Mouse (Mus musculus): ENCODE measurements around the gene Aen. TPM values are rescaled to one million over a fixed set of nuclear protein-coding genes. Genes with fewer than 3 reads are reported as not detected.

The Aen gene
- polyA plus RNA-seq (2014; fragmentation: Nextera tagmentation; extraction: Ambion mirVana) = 42.2 and 48.9 TPM in 2 replicates

DNA sequence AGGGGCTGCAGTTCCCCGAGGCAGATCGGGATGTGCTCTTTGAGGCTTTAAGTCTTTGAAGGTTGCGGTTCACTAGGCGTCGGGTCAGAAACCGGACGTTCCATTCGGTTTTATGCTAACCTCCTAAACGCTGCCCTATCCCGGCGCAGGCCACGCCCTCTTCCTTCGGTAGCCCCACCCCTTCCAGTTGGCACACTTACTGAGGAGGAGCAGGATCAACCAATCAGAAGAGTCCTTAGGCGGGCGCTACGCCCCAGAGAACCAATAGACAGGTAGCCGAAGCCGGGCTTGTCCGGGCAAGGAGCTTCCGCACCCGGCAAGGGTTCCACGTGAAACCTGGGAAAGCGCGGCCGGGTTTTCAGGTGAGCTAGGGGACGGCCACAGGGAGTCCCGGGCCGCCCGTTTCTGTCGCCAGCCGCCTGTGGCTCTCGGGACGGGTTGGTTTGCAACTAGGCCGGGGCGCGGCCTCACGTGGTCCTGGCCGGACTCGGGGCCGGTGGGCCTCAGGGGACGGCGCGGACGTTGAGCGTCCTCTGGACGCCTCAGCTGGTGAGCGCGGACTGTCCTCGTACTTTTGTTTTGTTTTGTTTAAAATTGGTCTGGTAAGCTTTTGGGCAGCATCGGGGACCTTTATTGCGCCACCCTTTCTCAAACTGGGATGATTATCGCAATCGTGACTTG lies at the start of gene Aen:
TSS of gene Aen (plus strand) at position 202 of the 681 bp plus-strand sequence.
- Histone ChIP-seq H3K4me2 (peak within 1 kb of the TSS; percentile 96), H3K27me3 (ENCODE audit: control insufficient read depth, insufficient read depth, low read length) (no peaks in the 10 kb centered on the region), H3K9me3 (ENCODE audit: control insufficient read depth, low read length) (no peaks in the 10 kb centered on the region), H3K4me3 (ENCODE audit: low read depth, low read length) (peak within 1 kb of the TSS; percentile 73), H3K36me3 (ENCODE audit: control insufficient read depth, insufficient read depth, low read length) (no peaks in the 10 kb centered on the region), H3K4me1 (ENCODE audit: control insufficient read depth, insufficient read depth, low read length) (peaks cover 12% of the 10 kb centered on the region), H3K9ac (ENCODE audit: low read length) (peak within 1 kb of the TSS; percentile 75), H3K27ac (ENCODE audit: low read depth, low read length) (no peak within 1 kb of the TSS)
- peak; percentile 99 for DNase-seq (ENCODE audit: low spot score, missing footprints)
- 1% methylated on average over 53 of the region's 53 CpGs for WGBS
- ATAC-seq (ENCODE audit: low FRiP score) = peak; percentile 98

DNA sequence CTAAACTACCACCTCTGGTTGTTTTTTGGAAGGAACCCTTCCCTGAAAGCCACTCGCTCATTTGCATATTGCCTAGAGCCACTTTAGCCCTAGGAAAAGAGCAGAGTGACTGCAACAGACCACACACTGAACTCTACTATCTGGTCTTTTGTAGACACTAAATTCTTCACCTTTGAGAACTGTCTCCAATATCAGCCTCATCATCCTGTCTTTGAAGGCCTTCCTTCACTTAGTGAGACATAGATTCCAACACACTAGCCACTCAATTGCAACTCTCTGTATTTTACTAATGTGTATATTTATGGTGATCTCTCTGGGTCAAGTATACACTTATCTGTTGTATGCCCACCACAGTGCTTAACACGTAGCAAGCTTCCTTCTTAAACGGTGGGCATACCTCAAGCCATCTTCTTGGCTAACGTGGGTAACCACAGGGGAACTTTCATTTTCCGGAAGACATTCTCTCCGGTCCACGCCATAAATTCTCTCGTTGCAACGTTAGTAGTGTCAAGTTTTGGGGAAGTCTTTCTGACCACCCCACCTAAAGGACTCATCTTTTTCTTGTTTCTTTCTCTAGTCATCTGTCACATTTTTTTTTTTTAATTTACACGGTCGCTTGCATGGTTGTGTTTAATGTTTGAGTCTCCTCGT lies 49.5 kb upstream of the Aen start:
- Histone ChIP-seq H3K4me2 (peak overlapping the region; percentile 69), H3K27ac (ENCODE audit: low read depth, low read length) (peak overlapping the region; percentile 54; the same call in 1 of the 2 replicates), H3K9me3 (ENCODE audit: control insufficient read depth, low read length) (no peaks in the 10 kb centered on the region), H3K4me1 (ENCODE audit: control insufficient read depth, insufficient read depth, low read length) (peaks cover 8% of the 10 kb centered on the region; the same call in 1 of the 2 replicates), H3K4me3 (ENCODE audit: low read depth, low read length) (peak overlapping the region; percentile 89), H3K9ac (ENCODE audit: low read length) (peak overlapping the region; percentile 94), H3K27me3 (ENCODE audit: control insufficient read depth, insufficient read depth, low read length) (no peaks in the 10 kb centered on the region), H3K36me3 (ENCODE audit: control insufficient read depth, insufficient read depth, low read length) (peaks cover 14% of the 10 kb centered on the region)
- 41% methylated on average over 12 of the region's 12 CpGs for WGBS
- DNase-seq (ENCODE audit: low spot score, missing footprints) (no peak), ATAC-seq (ENCODE audit: low FRiP score) (no peak)

DNA sequence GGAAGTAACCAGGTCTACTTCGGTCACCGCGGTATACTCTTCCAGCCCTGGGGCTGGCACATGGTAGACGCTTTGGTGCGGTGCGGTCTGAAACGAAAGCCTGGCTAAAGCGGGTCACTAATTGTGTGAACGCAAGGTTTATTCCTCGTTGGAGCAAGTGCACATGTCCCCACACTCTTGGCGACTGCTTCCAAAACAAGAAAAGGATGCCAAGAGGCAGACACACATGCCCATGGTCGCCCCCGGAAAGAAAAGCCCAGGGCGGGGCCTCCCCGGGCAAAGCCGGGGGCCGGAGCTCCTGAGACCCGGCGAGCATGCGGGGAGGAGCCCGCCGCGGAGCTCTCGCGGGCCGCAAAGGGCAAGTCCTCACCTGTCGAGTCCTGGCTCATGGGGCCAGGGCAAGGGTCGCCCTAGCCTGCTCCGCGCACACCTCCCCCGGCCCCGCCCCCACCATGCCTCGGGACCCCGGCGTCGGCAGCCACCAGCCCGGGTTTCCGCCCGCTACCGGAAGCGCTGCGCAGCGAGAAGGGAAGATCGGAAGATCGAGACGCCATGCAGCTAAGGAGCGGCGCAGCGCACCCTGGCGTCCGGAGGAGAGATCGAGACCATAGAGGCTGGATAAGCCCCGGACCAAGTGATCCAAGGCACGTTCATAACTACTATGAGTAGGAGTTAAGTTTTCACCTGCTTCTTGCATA lies 48.8 kb upstream of the Aen start, which contains the start of gene Det1:
TSS of gene Det1 (minus strand) at position 527 of the 698 bp plus-strand sequence.
- Histone ChIP-seq H3K4me1 (ENCODE audit: control insufficient read depth, insufficient read depth, low read length) (peaks cover 8% of the 10 kb centered on the region; the same call in 1 of the 2 replicates), H3K4me2 (peak within 1 kb of the TSS; percentile 69), H3K4me3 (ENCODE audit: low read depth, low read length) (peak within 1 kb of the TSS; percentile 89), H3K9me3 (ENCODE audit: control insufficient read depth, low read length) (no peaks in the 10 kb centered on the region), H3K9ac (ENCODE audit: low read length) (peak within 1 kb of the TSS; percentile 94), H3K27ac (ENCODE audit: low read depth, low read length) (peak within 1 kb of the TSS; percentile 54), H3K36me3 (ENCODE audit: control insufficient read depth, insufficient read depth, low read length) (peaks cover 14% of the 10 kb centered on the region), H3K27me3 (ENCODE audit: control insufficient read depth, insufficient read depth, low read length) (no peaks in the 10 kb centered on the region)
- ATAC-seq (ENCODE audit: low FRiP score) = peak; percentile 95
- WGBS = under 1% methylated on average over 54 of the region's 54 CpGs
- peak; percentile 99 for DNase-seq (ENCODE audit: low spot score, missing footprints)

DNA sequence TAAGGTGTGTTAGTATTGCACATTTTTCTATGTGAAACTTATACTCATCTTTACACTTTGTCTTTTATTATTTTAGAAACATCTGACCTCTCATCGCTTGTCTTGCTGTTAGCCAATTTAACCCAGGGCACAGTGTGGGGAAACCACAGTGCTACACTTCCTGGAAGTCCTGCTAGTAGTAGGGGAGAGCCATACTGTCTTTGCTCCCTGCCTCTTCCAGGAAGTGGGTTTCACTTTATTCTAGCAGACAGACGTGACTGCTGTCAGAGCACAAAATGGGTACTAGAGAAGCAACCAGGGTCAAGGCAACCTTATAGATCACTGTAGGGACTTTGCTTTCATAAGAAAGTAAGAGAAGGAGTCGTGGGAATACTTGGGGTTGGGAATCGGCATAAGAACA lies 41.6 kb upstream of the Aen start:
- WGBS = 73% methylated on average over 4 of the region's 4 CpGs

DNA sequence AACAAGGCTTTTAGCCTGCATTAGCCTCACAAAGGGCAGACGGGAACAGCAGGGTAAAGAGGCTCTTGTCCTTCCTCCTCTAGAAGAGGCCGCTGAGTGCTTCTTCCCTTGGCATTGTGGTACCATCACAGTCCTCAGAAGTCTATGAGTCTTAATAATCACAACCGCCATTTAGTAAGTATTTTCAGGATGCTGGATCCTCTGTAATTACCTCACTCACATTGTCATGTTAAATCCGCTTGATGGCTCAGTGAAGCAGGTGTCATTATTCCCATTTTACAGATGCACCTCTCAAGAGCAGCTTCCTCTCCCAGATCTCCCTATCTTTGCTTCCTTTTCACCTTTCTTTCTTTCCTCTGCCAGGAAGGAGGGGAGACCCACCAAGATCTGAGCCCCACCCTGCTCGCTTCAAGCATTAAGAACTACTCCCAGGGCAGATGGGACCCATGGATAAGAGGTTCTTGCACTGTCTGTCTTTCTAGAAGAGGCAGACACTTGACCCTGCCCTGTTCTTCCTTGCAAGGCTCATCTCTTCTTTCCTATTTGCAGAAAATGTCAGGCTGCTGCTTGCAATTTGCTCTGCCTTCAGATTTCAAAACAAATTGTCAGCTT lies 40.5 kb upstream of the Aen start:
- H3K4me1 ChIP-seq (ENCODE audit: control insufficient read depth, insufficient read depth, low read length) = no peaks in the 10 kb centered on the region
- ATAC-seq (ENCODE audit: low FRiP score) = no peak
- no peaks in the 10 kb centered on the region for H3K36me3 ChIP-seq (ENCODE audit: control insufficient read depth, insufficient read depth, low read length)
- H3K4me3 ChIP-seq (ENCODE audit: low read depth, low read length) = no peak overlapping the region
- no peak for DNase-seq (ENCODE audit: low spot score, missing footprints)
- no peaks in the 10 kb centered on the region for H3K27me3 ChIP-seq (ENCODE audit: control insufficient read depth, insufficient read depth, low read length)
- no peak overlapping the region for H3K9ac ChIP-seq (ENCODE audit: low read length)
- 62% methylated on average over 5 of the region's 5 CpGs for WGBS
- H3K9me3 ChIP-seq (ENCODE audit: control insufficient read depth, low read length) = no peaks in the 10 kb centered on the region
- H3K4me2 ChIP-seq = no peak overlapping the region
- no peak overlapping the region for H3K27ac ChIP-seq (ENCODE audit: low read depth, low read length)

More for the DNA sequence above, 41.6 kb upstream of the Aen start:
- H3K36me3 ChIP-seq (ENCODE audit: control insufficient read depth, insufficient read depth, low read length) = no peaks in the 10 kb centered on the region
- H3K27ac ChIP-seq (ENCODE audit: low read depth, low read length) = no peak overlapping the region
- H3K27me3 ChIP-seq (ENCODE audit: control insufficient read depth, insufficient read depth, low read length) = no peaks in the 10 kb centered on the region
- DNase-seq (ENCODE audit: low spot score, missing footprints) (no peak), ATAC-seq (ENCODE audit: low FRiP score) (no peak)
- no peak overlapping the region for H3K4me3 ChIP-seq (ENCODE audit: low read depth, low read length)
- H3K4me2 ChIP-seq = no peak overlapping the region
- H3K4me1 ChIP-seq (ENCODE audit: control insufficient read depth, insufficient read depth, low read length) = no peaks in the 10 kb centered on the region
- H3K9me3 ChIP-seq (ENCODE audit: control insufficient read depth, low read length) = no peaks in the 10 kb centered on the region
- no peak overlapping the region for H3K9ac ChIP-seq (ENCODE audit: low read length)

DNA sequence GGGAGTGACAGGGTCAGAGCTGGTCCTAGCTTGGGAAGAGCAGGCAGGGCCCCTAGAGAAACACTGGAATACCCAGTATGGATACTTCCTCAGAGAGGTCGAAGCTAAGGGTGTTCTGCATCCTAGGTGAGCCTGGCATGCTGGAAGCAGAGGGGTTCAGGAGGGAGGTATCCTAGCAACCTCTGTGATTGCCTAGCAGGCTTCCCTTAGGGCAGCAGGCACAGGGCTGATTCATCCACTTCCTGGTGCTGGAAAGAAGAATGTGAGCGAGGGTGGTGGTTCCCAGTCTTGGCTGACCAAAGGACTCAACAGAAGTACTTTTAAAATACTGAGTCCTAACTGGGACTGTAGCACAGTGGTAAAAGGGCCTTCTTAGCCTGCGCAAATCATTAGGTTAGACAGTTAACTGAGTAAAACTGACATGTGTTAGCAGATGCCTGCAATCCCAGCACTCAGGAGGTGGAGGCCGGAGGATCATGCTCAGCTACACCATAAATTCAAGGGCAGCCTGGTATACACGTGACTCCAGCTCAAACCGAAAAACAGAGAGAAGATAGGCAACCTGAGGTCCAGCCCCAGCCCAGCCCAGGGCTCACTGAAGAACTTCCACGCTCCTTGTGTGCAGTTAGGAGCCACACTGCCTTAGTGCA lies 31.7 kb upstream of the Aen start:
- H3K9me3 ChIP-seq (ENCODE audit: control insufficient read depth, low read length) = no peaks in the 10 kb centered on the region
- ATAC-seq (ENCODE audit: low FRiP score) = no peak
- H3K4me1 ChIP-seq (ENCODE audit: control insufficient read depth, insufficient read depth, low read length) = no peaks in the 10 kb centered on the region
- H3K4me2 ChIP-seq = no peak overlapping the region
- no peak overlapping the region for H3K9ac ChIP-seq (ENCODE audit: low read length)
- no peaks in the 10 kb centered on the region for H3K36me3 ChIP-seq (ENCODE audit: control insufficient read depth, insufficient read depth, low read length)
- H3K27me3 ChIP-seq (ENCODE audit: control insufficient read depth, insufficient read depth, low read length) = no peaks in the 10 kb centered on the region
- WGBS = 83% methylated on average over 7 of the region's 7 CpGs
- H3K4me3 ChIP-seq (ENCODE audit: low read depth, low read length) = no peak overlapping the region
- DNase-seq (ENCODE audit: low spot score, missing footprints) = no peak
- H3K27ac ChIP-seq (ENCODE audit: low read depth, low read length) = no peak overlapping the region

DNA sequence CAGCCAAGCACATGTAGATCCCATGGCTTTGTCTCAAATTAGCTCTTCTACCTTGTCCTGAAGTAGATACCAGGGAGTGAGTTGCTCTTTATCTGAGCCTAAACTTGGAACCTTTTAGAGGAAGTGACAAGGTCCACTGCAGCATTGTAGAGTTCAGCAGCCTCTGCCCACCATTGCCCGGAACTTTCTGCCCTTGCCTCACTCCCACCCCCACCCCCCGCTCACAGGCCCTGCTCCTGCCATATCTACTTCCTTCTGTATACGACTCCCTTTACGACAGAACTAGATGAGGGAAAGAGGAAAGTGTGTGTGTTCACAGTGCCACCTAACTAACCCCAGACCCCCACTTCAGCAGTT lies 31.2 kb upstream of the Aen start:
- Histone ChIP-seq H3K4me1 (ENCODE audit: control insufficient read depth, insufficient read depth, low read length) (no peaks in the 10 kb centered on the region), H3K4me2 (no peak overlapping the region), H3K27ac (ENCODE audit: low read depth, low read length) (no peak overlapping the region), H3K4me3 (ENCODE audit: low read depth, low read length) (no peak overlapping the region), H3K9me3 (ENCODE audit: control insufficient read depth, low read length) (no peaks in the 10 kb centered on the region), H3K27me3 (ENCODE audit: control insufficient read depth, insufficient read depth, low read length) (no peaks in the 10 kb centered on the region), H3K36me3 (ENCODE audit: control insufficient read depth, insufficient read depth, low read length) (no peaks in the 10 kb centered on the region), H3K9ac (ENCODE audit: low read length) (no peak overlapping the region)
- no peak for DNase-seq (ENCODE audit: low spot score, missing footprints)
- ATAC-seq (ENCODE audit: low FRiP score) = no peak
- WGBS = 85% methylated on average over 4 of the region's 4 CpGs

DNA sequence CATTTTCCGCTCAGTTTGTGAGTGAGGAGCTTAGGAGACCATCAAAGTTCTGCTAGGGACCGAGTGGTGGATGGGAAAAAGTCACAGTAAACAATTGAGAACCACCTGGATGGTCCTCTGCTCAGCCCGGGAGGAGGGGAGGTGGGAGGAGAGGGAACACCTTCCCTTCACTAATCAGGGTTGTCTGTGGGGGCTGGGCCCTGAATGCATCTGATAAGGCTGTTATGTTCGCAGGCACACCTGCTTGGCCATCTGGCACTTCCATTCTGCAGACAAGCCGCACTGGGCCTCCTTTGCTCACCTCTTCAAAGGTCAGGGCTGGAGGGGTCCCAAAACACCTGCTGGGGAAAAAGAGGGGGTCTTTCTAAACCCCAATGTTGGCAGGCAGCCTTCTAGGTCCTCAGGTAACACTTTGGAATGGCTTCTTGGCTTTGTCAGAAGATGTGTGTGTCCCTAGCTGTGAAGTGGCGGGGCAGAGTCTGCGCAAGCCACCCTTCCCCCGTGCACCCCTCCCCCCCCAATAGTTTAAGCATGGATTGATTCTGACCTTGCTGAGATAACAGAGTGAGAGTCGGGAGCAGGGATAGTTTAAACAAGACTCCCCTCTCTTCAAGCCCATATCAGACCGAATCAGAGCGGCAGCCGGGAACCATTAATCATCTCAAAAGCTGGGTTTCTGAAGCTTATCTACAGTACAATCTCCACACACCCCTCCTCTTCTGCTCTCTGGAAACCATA lies 30.3 kb upstream of the Aen start:
- no peak overlapping the region for H3K27ac ChIP-seq (ENCODE audit: low read depth, low read length)
- H3K9ac ChIP-seq (ENCODE audit: low read length) = no peak overlapping the region
- WGBS = 65% methylated on average over 12 of the region's 12 CpGs
- H3K4me1 ChIP-seq (ENCODE audit: control insufficient read depth, insufficient read depth, low read length) = no peaks in the 10 kb centered on the region
- no peak overlapping the region for H3K4me3 ChIP-seq (ENCODE audit: low read depth, low read length)
- ATAC-seq (ENCODE audit: low FRiP score) = no peak
- no peaks in the 10 kb centered on the region for H3K27me3 ChIP-seq (ENCODE audit: control insufficient read depth, insufficient read depth, low read length)
- H3K36me3 ChIP-seq (ENCODE audit: control insufficient read depth, insufficient read depth, low read length) = no peaks in the 10 kb centered on the region
- no peak for DNase-seq (ENCODE audit: low spot score, missing footprints)
- no peaks in the 10 kb centered on the region for H3K9me3 ChIP-seq (ENCODE audit: control insufficient read depth, low read length)
- H3K4me2 ChIP-seq = no peak overlapping the region
